Mouse (Mus musculus) liver, embryonic 16.5 days (tissue): Measurements from ENCODE around the gene Sema4f. TPM values are rescaled to one million over a fixed set of nuclear protein-coding genes. Genes with fewer than 3 reads are reported as not detected.

ENCODE experiments used
- ATAC-seq: fragments of 200-750 bp; cut with Nextera tagmentation; 2 replicates; pipeline ENCODE4 v1.8.0; 2017; ENCODE audit warnings: low read depth, mild to moderate bottlenecking, moderate number of reproducible peaks, moderate library complexity
- H3K27ac ChIP-seq: fragments of 300-500 bp; sonication (generic); 2 replicates; pipeline ENCODE4 v1.5.1; 2014; ENCODE audit warnings: mild to moderate bottlenecking, low read length
- H3K27me3 ChIP-seq: fragments of 300-500 bp; sonication (generic); 2 replicates; pipeline ENCODE4 v1.6.1; 2014; ENCODE audit warnings: low read depth, low read length, mixed read lengths; ENCODE audit not compliant: control insufficient read depth, insufficient read depth
- H3K36me3 ChIP-seq: fragments of 300-500 bp; sonication (generic); 2 replicates; pipeline ENCODE4 v1.6.1; 2014; ENCODE audit warnings: mild to moderate bottlenecking; ENCODE audit not compliant: control insufficient read depth, insufficient read depth
- H3K4me1 ChIP-seq: fragments of 300-500 bp; sonication (generic); 2 replicates; pipeline ENCODE4 v1.6.1; 2014; ENCODE audit warnings: low read depth, low read length, mixed read lengths; ENCODE audit not compliant: control insufficient read depth
- H3K4me2 ChIP-seq: fragments of 300-500 bp; sonication (generic); 2 replicates; pipeline ENCODE4 v1.6.1; 2014; ENCODE audit warnings: low read depth, low read length, mixed read lengths
- H3K4me3 ChIP-seq: fragments of 300-500 bp; sonication (generic); 2 replicates; pipeline ENCODE4 v1.5.1; 2014; ENCODE audit warnings: low read depth, mild to moderate bottlenecking, low read length
- H3K9ac ChIP-seq: fragments of 300-500 bp; sonication (generic); 2 replicates; pipeline ENCODE4 v1.6.1; 2014; ENCODE audit warnings: low read depth, low read length
- H3K9me3 ChIP-seq: fragments of 300-500 bp; sonication (generic); replicated peaks from 2 replicates; pipeline ENCODE4 v1.6.1; 2016; ENCODE audit warnings: low read length; ENCODE audit not compliant: control insufficient read depth
- WGBS: fragments of 180-500 bp; shearing (Covaris S2); extraction: QIAGEN DNeasy Blood & Tissue Kit; methylation state at CpG from one replicate; pipeline ENCODE4 v1.1.7; 2014; ENCODE audit not compliant: insufficient replicate concordance; 5-methylcytosine and 5-hydroxymethylcytosine counted together
- polyA plus RNA-seq: library from polyadenylated mRNA; unstranded; fragments of >200 nt; fragmentation: Nextera tagmentation; extraction: Ambion mirVana; gene quantifications from 2 replicates; pipeline ENCODE4 v1.2.1, GENCODE M21; 2015

The Sema4f gene
- polyA plus RNA-seq, 1 experiment from 2014 or later, result 0.06 TPM

GRCm38 (mm10) chr6:82940765-82941164 lies 1.2 kb upstream of the Sema4f start:
- Histone ChIP-seq H3K4me1 (no peaks in the 10 kb centered on the region), H3K4me3 (no peak overlapping the region), H3K4me2 (no peak overlapping the region), H3K9me3 (no peaks in the 10 kb centered on the region), H3K36me3 (no peaks in the 10 kb centered on the region), H3K27ac (no peak overlapping the region), H3K9ac (no peak overlapping the region), H3K27me3 (peaks cover 18% of the 10 kb centered on the region)
- 23% methylated on average over 3 of the region's 3 CpGs for WGBS
- no peak for ATAC-seq

GRCm38 (mm10) chr6:82934616-82935230 lies 4.8 kb downstream of the Sema4f start:
- Histone ChIP-seq H3K4me3 (no peak overlapping the region), H3K27me3 (peaks cover 18% of the 10 kb centered on the region), H3K27ac (no peak overlapping the region), H3K9me3 (no peaks in the 10 kb centered on the region), H3K9ac (no peak overlapping the region), H3K4me2 (no peak overlapping the region), H3K36me3 (no peaks in the 10 kb centered on the region), H3K4me1 (no peaks in the 10 kb centered on the region)
- 61% methylated on average over 3 of the region's 3 CpGs for WGBS
- no peak for ATAC-seq

- Histone ChIP-seq H3K36me3 (no peaks in the 10 kb centered on the region), H3K9ac (no peak overlapping the region), H3K27me3 (no peaks in the 10 kb centered on the region), H3K4me3 (no peak overlapping the region), H3K9me3 (no peaks in the 10 kb centered on the region), H3K4me1 (no peaks in the 10 kb centered on the region), H3K27ac (no peak overlapping the region), H3K4me2 (no peak overlapping the region)
- WGBS, result 49% methylated on average over 5 of the region's 5 CpGs
- no peak for ATAC-seq
These were observed 12.0 kb downstream of the Sema4f start for GRCm38 (mm10) chr6:82927617-82928016.

- H3K9me3 ChIP-seq, result no peaks in the 10 kb centered on the region
These were observed 13.0 kb downstream of the Sema4f start for GRCm38 (mm10) chr6:82926528-82926927.

GRCm38 (mm10) chr6:82926106-82926505 lies 13.5 kb downstream of the Sema4f start:
- Histone ChIP-seq H3K9ac (no peak overlapping the region), H3K36me3 (no peaks in the 10 kb centered on the region), H3K4me1 (no peaks in the 10 kb centered on the region), H3K27me3 (no peaks in the 10 kb centered on the region), H3K4me2 (no peak overlapping the region), H3K4me3 (no peak overlapping the region), H3K9me3 (no peaks in the 10 kb centered on the region), H3K27ac (no peak overlapping the region)
- WGBS, result 58% methylated on average over 10 of the region's 10 CpGs
- no peak for ATAC-seq

More at GRCm38 (mm10) chr6:82926528-82926927, 13.0 kb downstream of the Sema4f start:
- Histone ChIP-seq H3K4me2 (no peak overlapping the region), H3K27me3 (no peaks in the 10 kb centered on the region), H3K4me3 (no peak overlapping the region), H3K27ac (no peak overlapping the region), H3K4me1 (no peaks in the 10 kb centered on the region), H3K9ac (no peak overlapping the region), H3K36me3 (no peaks in the 10 kb centered on the region)
- WGBS, result 71% methylated on average over 7 of the region's 7 CpGs
- no peak for ATAC-seq

- 45% methylated on average over 3 of the region's 3 CpGs for WGBS
- no peak for ATAC-seq
These were observed 14.6 kb downstream of the Sema4f start for GRCm38 (mm10) chr6:82925005-82925404.

GRCm38 (mm10) chr6:82921426-82922224 lies 17.9 kb downstream of the Sema4f start:
- Histone ChIP-seq H3K27me3 (no peaks in the 10 kb centered on the region), H3K4me3 (no peak overlapping the region), H3K9me3 (no peaks in the 10 kb centered on the region), H3K4me1 (no peaks in the 10 kb centered on the region), H3K27ac (no peak overlapping the region), H3K9ac (no peak overlapping the region), H3K4me2 (no peak overlapping the region), H3K36me3 (no peaks in the 10 kb centered on the region)
- no peak for ATAC-seq
- WGBS, result 35% methylated on average over 9 of the region's 9 CpGs

More at GRCm38 (mm10) chr6:82925005-82925404, 14.6 kb downstream of the Sema4f start:
- no peaks in the 10 kb centered on the region for H3K9me3 ChIP-seq
- H3K4me3 ChIP-seq, result no peak overlapping the region
- H3K4me1 ChIP-seq, result no peaks in the 10 kb centered on the region
- H3K4me2 ChIP-seq, result no peak overlapping the region
- H3K36me3 ChIP-seq, result no peaks in the 10 kb centered on the region
- no peaks in the 10 kb centered on the region for H3K27me3 ChIP-seq
- H3K27ac ChIP-seq, result no peak overlapping the region
- H3K9ac ChIP-seq, result no peak overlapping the region

GRCm38 (mm10) chr6:82919520-82919919 lies 20.0 kb downstream of the Sema4f start:
- ATAC-seq, result no peak
- Histone ChIP-seq H3K4me3 (no peak overlapping the region), H3K9ac (no peak overlapping the region), H3K27ac (no peak overlapping the region), H3K4me2 (no peak overlapping the region), H3K36me3 (no peaks in the 10 kb centered on the region), H3K4me1 (no peaks in the 10 kb centered on the region), H3K9me3 (no peaks in the 10 kb centered on the region), H3K27me3 (no peaks in the 10 kb centered on the region)
- WGBS, result 44% methylated on average over 8 of the region's 8 CpGs

GRCm38 (mm10) chr6:82918371-82918770 lies 21.2 kb downstream of the Sema4f start:
- H3K36me3 ChIP-seq, result no peaks in the 10 kb centered on the region

More at GRCm38 (mm10) chr6:82918371-82918770, 21.2 kb downstream of the Sema4f start:
- Histone ChIP-seq H3K4me1 (no peaks in the 10 kb centered on the region; the same call in 1 of the 2 replicates), H3K9me3 (no peaks in the 10 kb centered on the region), H3K9ac (no peak overlapping the region), H3K4me3 (no peak overlapping the region), H3K4me2 (no peak overlapping the region), H3K27me3 (no peaks in the 10 kb centered on the region), H3K27ac (no peak overlapping the region)
- WGBS, result 66% methylated on average over 14 of the region's 14 CpGs
- no peak for ATAC-seq
